Mouse (Mus musculus) limb, embryonic 10.5 days (tissue): ENCODE data around the gene Grm1. TPM values are rescaled to one million over a fixed set of nuclear protein-coding genes. Genes with fewer than 3 reads are reported as not detected.
A peak's percentile ranks its signal among the peaks of the same experiment; 100 is the strongest.
"Not testable (repeated sequence)": the region's sequence is repeated elsewhere in the genome, so short reads cannot be mapped to it uniquely, and the experiment has no call there.

Experiments used
- DNase-seq: peaks from one replicate; pipeline ENCODE4 v3.0.0-alpha.2; 2017; ENCODE audit warnings: low spot score
- H3K27ac ChIP-seq: fragments of 300-500 bp; sonication (generic); 2 replicates; pipeline ENCODE4 v1.5.1; 2016; ENCODE audit warnings: mild to moderate bottlenecking
- H3K27me3 ChIP-seq: fragments of 300-500 bp; sonication (generic); 2 replicates; pipeline ENCODE4 v1.6.1; 2016; ENCODE audit warnings: low read depth, mild to moderate bottlenecking; ENCODE audit not compliant: poor library complexity, severe bottlenecking
- H3K36me3 ChIP-seq: fragments of 300-500 bp; sonication (generic); 2 replicates; pipeline ENCODE4 v1.6.1; 2016; ENCODE audit warnings: mild to moderate bottlenecking, moderate library complexity
- H3K4me1 ChIP-seq: fragments of 300-500 bp; sonication (generic); 2 replicates; pipeline ENCODE4 v1.6.1; 2016
- H3K4me3 ChIP-seq: fragments of 300-500 bp; sonication (generic); 2 replicates; pipeline ENCODE4 v1.5.1; 2016; ENCODE audit warnings: mild to moderate bottlenecking, moderate library complexity
- H3K9me3 ChIP-seq: fragments of 300-500 bp; sonication (generic); replicated peaks from 2 replicates; pipeline ENCODE4 v1.6.1; 2016; ENCODE audit warnings: mild to moderate bottlenecking
- whole genome bisulfite sequencing: fragments of 180-500 bp; shearing (Covaris S2); methylation state at CpG from one replicate; pipeline ENCODE4 v1.1.7; 2016; 5-methylcytosine and 5-hydroxymethylcytosine counted together
- polyA plus RNA-seq: library from polyadenylated mRNA; unstranded; fragments of >200 nt; fragmentation: Nextera tagmentation; extraction: Ambion mirVana; gene quantifications from 2 replicates; pipeline ENCODE4 v1.2.1, GENCODE M21; 2016

The Grm1 gene
- not detected in 2 replicates for polyA plus RNA-seq

GRCm38 (mm10) chr10:11081611-11082398 lies at the start of gene Grm1:
Gene Grm1, minus strand, starts transcription at chr10:11082356.
- WGBS: 4% methylated on average over 31 of the region's 32 CpGs
- Histone ChIP-seq H3K9me3 (no peaks in the 10 kb centered on the region), H3K27ac (no peak within 1 kb of the TSS), H3K36me3 (no peaks in the 10 kb centered on the region), H3K4me3 (no peak within 1 kb of the TSS), H3K4me1 (no peaks in the 10 kb centered on the region), H3K27me3 (peaks cover 46% of the 10 kb centered on the region)
- peak; percentile 76 for DNase-seq

GRCm38 (mm10) chr10:11121781-11122180 lies 39.6 kb upstream of the Grm1 start:
- 94% methylated on average over 2 of the region's 2 CpGs for WGBS
- H3K4me1 ChIP-seq: no peaks in the 10 kb centered on the region
- H3K4me3 ChIP-seq: no peak overlapping the region
- DNase-seq: no peak
- no peaks in the 10 kb centered on the region for H3K36me3 ChIP-seq
- H3K9me3 ChIP-seq: no peaks in the 10 kb centered on the region
- no peaks in the 10 kb centered on the region for H3K27me3 ChIP-seq
- H3K27ac ChIP-seq: no peak overlapping the region

GRCm38 (mm10) chr10:11098475-11099044 lies 16.4 kb upstream of the Grm1 start:
- Histone ChIP-seq H3K4me3 (no peak overlapping the region), H3K9me3 (no peaks in the 10 kb centered on the region), H3K4me1 (no peaks in the 10 kb centered on the region), H3K27me3 (no peaks in the 10 kb centered on the region), H3K36me3 (no peaks in the 10 kb centered on the region), H3K27ac (no peak overlapping the region)
- no peak for DNase-seq
- WGBS: 86% methylated on average over 4 of the region's 4 CpGs

- Histone ChIP-seq H3K4me3 (no peak overlapping the region), H3K36me3 (no peaks in the 10 kb centered on the region), H3K27me3 (peaks cover 18% of the 10 kb centered on the region), H3K9me3 (no peaks in the 10 kb centered on the region), H3K27ac (no peak overlapping the region), H3K4me1 (no peaks in the 10 kb centered on the region)
- no peak for DNase-seq
- 85% methylated on average over 3 of the region's 3 CpGs for whole genome bisulfite sequencing
These were observed 4.2 kb upstream of the Grm1 start for GRCm38 (mm10) chr10:11086348-11086747.

DNA sequence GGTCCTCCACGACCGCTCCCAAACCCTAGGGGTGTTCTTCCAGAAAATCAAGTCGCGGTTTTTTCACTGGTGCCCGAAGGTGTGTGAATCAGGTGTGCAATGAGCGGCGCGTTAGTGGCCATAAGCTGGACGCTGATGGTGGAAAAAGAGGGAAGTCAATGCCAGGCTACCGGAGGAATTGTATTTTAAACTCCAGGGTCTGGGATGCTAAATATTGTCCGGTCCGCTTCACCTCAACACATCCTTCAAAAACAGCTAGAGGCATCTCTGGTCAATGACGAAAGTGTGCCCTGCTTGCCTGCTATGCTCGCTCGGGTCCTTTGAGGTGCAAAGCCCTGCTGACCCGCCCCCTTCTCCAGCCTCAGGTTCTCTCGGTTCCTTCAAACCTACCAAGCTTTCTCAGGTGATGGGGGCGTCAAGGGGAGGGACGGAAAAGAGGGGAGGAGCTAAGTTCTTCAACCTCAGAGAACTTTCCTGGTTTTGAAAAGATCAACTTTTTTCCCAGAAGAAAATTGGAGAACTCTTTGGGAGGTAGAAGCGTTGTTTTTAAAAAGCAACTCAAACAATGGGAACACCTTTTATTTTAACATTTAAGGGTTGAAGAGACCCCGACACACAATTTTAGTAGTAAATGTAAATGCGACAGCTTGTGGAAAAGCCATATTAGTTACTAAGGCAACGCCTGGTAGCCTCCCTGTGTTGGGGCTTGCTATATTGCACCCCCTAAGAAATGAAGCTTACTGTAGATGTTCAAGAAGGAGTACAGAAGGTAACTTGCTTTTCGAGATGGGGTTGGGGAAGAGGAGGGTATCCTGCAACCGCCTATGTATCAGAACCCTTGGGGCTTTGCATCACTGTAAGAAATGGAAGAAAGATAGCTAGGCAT lies 1.2 kb downstream of the Grm1 start:
- DNase-seq: no peak
- Histone ChIP-seq H3K9me3 (no peaks in the 10 kb centered on the region), H3K36me3 (no peaks in the 10 kb centered on the region), H3K27me3 (peaks cover 46% of the 10 kb centered on the region), H3K4me1 (no peaks in the 10 kb centered on the region), H3K27ac (no peak overlapping the region), H3K4me3 (no peak overlapping the region)
- 9% methylated on average over 25 of the region's 25 CpGs for WGBS

- Histone ChIP-seq H3K27me3 (peaks cover 46% of the 10 kb centered on the region), H3K9me3 (no peaks in the 10 kb centered on the region), H3K36me3 (no peaks in the 10 kb centered on the region), H3K4me3 (no peak overlapping the region), H3K27ac (no peak overlapping the region), H3K4me1 (no peaks in the 10 kb centered on the region)
- WGBS: 10% methylated on average over 33 of the region's 33 CpGs
- DNase-seq: peak; percentile 32
These were observed 2.0 kb downstream of the Grm1 start for GRCm38 (mm10) chr10:11080013-11080724.

DNA sequence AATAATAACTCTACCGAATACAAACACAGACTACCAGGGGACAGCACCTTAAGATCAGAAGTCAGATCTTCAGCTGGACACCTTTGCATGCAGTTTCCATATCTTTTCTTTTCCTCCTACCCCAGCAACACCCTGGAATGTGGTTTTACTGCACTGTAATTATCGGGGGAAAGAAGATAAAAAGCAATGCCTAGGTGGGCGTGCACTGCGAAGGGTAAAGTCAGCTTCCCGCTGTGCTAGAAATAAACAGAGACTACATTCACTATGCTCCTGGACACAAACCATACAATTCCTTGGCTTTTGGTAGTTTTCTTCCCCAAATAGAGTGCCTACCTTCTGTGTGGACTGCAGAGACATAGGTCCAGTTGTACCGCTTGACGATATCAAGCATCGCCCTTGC lies 2.6 kb downstream of the Grm1 start:
- DNase-seq: no peak
- 79% methylated on average over 8 of the region's 8 CpGs for WGBS
- Histone ChIP-seq H3K4me1 (no peaks in the 10 kb centered on the region), H3K27ac (no peak overlapping the region), H3K9me3 (no peaks in the 10 kb centered on the region), H3K4me3 (no peak overlapping the region), H3K27me3 (peaks cover 46% of the 10 kb centered on the region), H3K36me3 (no peaks in the 10 kb centered on the region)

DNA sequence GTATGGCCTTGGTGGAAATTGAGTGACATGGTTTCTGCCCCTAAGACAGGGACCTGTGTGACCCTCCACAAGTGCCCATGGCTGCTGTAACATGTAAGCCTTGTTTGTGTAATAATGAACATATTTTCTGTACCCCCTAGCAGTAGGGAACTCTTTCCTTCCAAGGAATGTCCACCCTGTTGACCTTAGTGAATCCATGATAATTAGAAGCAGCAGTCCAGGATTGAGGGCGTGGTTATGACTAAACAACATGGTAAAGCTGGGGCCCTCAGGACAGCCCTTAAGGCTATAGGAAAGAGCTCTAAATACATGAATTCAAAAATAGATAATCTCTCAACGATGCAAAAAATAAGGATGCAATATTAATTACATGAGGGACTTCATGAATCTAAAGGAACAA lies 17.0 kb downstream of the Grm1 start:
- Histone ChIP-seq H3K9me3 (no peaks in the 10 kb centered on the region), H3K27me3 (no peaks in the 10 kb centered on the region), H3K4me1 (0 out of 2 replicates have a peak, but pooled peaks cover 3% of the 10 kb centered on the region), H3K36me3 (no peaks in the 10 kb centered on the region), H3K4me3 (no peak overlapping the region), H3K27ac (no peak overlapping the region)
- 63% methylated on average over 2 of the region's 2 CpGs for WGBS
- no peak for DNase-seq

GRCm38 (mm10) chr10:11061318-11062071 lies 20.7 kb downstream of the Grm1 start:
- no peak for DNase-seq

DNA sequence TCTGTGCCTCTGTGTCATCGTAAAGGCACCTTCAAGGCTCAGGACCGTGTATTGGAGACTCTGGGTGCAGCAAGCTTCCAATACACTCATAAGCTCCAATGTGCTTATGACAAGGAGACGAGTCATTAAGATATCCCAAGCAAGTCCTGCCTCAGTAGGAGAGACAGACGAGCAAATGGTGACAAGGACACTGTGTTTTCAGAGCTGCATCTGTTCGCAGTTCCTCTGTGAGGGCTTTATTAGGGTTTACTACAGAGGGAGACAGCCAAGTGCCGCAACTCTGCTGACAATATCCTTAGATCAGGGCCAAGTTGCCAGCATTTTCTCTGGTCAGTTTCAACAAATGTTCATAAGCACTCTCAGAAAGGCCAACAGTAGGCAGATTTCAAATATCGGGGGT lies 32.8 kb downstream of the Grm1 start:
- DNase-seq: no peak
- H3K36me3 ChIP-seq: no peaks in the 10 kb centered on the region
- no peaks in the 10 kb centered on the region for H3K4me1 ChIP-seq
- no peaks in the 10 kb centered on the region for H3K9me3 ChIP-seq
- no peak overlapping the region for H3K4me3 ChIP-seq
- H3K27ac ChIP-seq: no peak overlapping the region
- no peaks in the 10 kb centered on the region for H3K27me3 ChIP-seq
- WGBS: 83% methylated on average over 7 of the region's 7 CpGs

More at GRCm38 (mm10) chr10:11061318-11062071, 20.7 kb downstream of the Grm1 start:
- Histone ChIP-seq H3K4me3 (no peak overlapping the region), H3K36me3 (no peaks in the 10 kb centered on the region), H3K27ac (no peak overlapping the region), H3K9me3 (no peaks in the 10 kb centered on the region), H3K4me1 (0 out of 2 replicates have a peak, but pooled peaks cover 3% of the 10 kb centered on the region), H3K27me3 (no peaks in the 10 kb centered on the region)
- 82% methylated on average over 10 of the region's 10 CpGs for WGBS

GRCm38 (mm10) chr10:11045421-11045820 lies 36.7 kb downstream of the Grm1 start:
- not testable (repeated sequence) for DNase-seq, H3K4me3 ChIP-seq, H3K27ac ChIP-seq, H3K9me3 ChIP-seq, H3K36me3 ChIP-seq, H3K4me1 ChIP-seq, H3K27me3 ChIP-seq
- WGBS: 65% methylated on average over 13 of the region's 13 CpGs
